Mouse (Mus musculus) ES-E14 (cell line): ENCODE results near the gene Ppm1l. TPM values are rescaled to one million over a fixed set of nuclear protein-coding genes. Genes with fewer than 3 reads are reported as not detected.

Experiments used
- DNase-seq: peaks from one replicate; pipeline ENCODE4 v3.0.0-alpha.2; 2013; ENCODE audit warnings: low read depth, low spot score
- H3K27ac ChIP-seq: 2 replicates; pipeline ENCODE4 v1.5.1; 2012; ENCODE audit warnings: low read depth, mild to moderate bottlenecking, low read length, moderate library complexity, mixed read lengths; ENCODE audit not compliant: poor library complexity, insufficient read depth, severe bottlenecking
- H3K36me3 ChIP-seq: 2 replicates; pipeline ENCODE4 v1.6.1; 2012; ENCODE audit warnings: mild to moderate bottlenecking, low read length, moderate library complexity, mixed read lengths; ENCODE audit not compliant: control insufficient read depth, poor library complexity, insufficient read depth, severe bottlenecking
- H3K4me1 ChIP-seq, 2 experiments: fragments of 150-350 bp in 1 of 2; sonication (generic) in 1 of 2; 2 replicates each; pipeline ENCODE4 v1.6.1; 2012; ENCODE audit warnings: low read length in 2 of 2, mild to moderate bottlenecking in 1 of 2, mixed read lengths in 1 of 2; ENCODE audit not compliant: control insufficient read depth in 2 of 2, insufficient read depth in 2 of 2, poor library complexity in 1 of 2
- H3K4me3 ChIP-seq, 2 experiments: fragments of 150-350 bp in 1 of 2; sonication (generic) in 1 of 2; 2 replicates each; pipeline ENCODE4 v1.5.1; 2012; ENCODE audit warnings: low read length in 2 of 2, low read depth in 1 of 2, mild to moderate bottlenecking in 1 of 2, mixed read lengths in 1 of 2; ENCODE audit not compliant: insufficient read depth in 1 of 2, poor library complexity in 1 of 2, severe bottlenecking in 1 of 2
- H3K9ac ChIP-seq: 2 replicates; pipeline ENCODE4 v1.6.1; 2012; ENCODE audit warnings: low read depth, mild to moderate bottlenecking, low read length, mixed read lengths; ENCODE audit not compliant: poor library complexity, insufficient read depth, severe bottlenecking
- H3K9me3 ChIP-seq: fragments of 150-350 bp; sonication (generic); 2 replicates; pipeline ENCODE4 v1.6.1; 2012; ENCODE audit warnings: low read depth, mild to moderate bottlenecking, low read length; ENCODE audit not compliant: control insufficient read depth, insufficient read depth
- CHD2 ChIP-seq: IDR thresholded peaks from 2 replicates; pipeline ENCODE4 v1.6.1; 2014; ENCODE audit warnings: mild to moderate bottlenecking, low read depth, low read length, inconsistent platforms
- HCFC1 ChIP-seq: IDR thresholded peaks from 2 replicates; pipeline ENCODE4 v1.6.1; 2012; ENCODE audit warnings: low read length, inconsistent platforms, borderline replicate concordance; ENCODE audit not compliant: insufficient read depth
- MAFK ChIP-seq: IDR thresholded peaks from 2 replicates; pipeline ENCODE4 v1.6.1; 2014; ENCODE audit warnings: mild to moderate bottlenecking, low read depth, low read length, inconsistent platforms; ENCODE audit not compliant: insufficient read depth
- ZC3H11A ChIP-seq: IDR thresholded peaks from 2 replicates; pipeline ENCODE4 v1.6.1; 2012; ENCODE audit warnings: low read depth, mild to moderate bottlenecking, inconsistent platforms, low read length, borderline replicate concordance
- ZNF384 ChIP-seq: IDR thresholded peaks from 2 replicates; pipeline ENCODE4 v1.6.1; 2012; ENCODE audit warnings: low read depth, low read length, inconsistent platforms
- in situ Hi-C, 2 experiments: fragments of 600-800 bp; cut with MboI; formaldehyde crosslinking; loops; one replicate each; pipeline ENCODE4 v1.15.1; 2025; ENCODE audit warnings: low sequenced_read_pairs in 2 of 2, inconsistent platforms in 1 of 2; ENCODE audit not compliant: unreplicated experiment in 2 of 2
- total RNA-seq: library from RNA; depleted of rRNA; stranded (reverse); fragments of 300-350 nt; gene quantifications from 2 replicates; pipeline ENCODE4 v1.2.3, GENCODE M21; 2012

Ppm1l gene
- total RNA-seq, 1 experiment, result 5.6 TPM

DNA sequence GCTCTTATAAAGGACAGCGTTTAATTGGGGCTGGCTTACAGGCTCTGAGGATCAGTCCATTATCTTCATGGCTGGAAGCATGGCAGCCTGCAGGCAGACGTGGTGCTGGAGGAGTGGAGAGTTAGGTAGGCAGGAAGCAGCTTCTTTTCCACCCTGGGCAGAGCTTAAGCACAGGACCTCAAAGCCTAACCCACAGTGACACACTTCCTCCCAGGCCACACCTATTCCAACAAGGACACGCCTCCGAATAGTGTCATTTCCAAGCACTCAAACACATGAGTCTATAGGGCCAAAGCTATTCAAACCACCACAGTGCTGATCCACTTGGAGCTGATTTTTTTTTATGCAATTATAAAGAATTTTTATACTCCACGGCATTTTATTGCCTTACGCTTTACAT is 82.7 kb downstream of the Ppm1l start:
- H3K27ac ChIP-seq, result no peak overlapping the region
- no peaks in the 10 kb centered on the region for H3K9me3 ChIP-seq
- H3K4me1 ChIP-seq, result peaks cover 0 to 2% of the 10 kb centered on the region in 2 experiments; a peak in 2 of 4 replicates
- no peak overlapping the region for H3K4me3 ChIP-seq
- no peak overlapping the region for H3K9ac ChIP-seq
- no peak for DNase-seq
- H3K36me3 ChIP-seq, result no peaks in the 10 kb centered on the region
- TF ChIP-seq HCFC1 (no peak), ZNF384 (no peak), MAFK (no peak), CHD2 (no peak), ZC3H11A (no peak)
- in situ Hi-C loops, result no loop called here

- H3K4me1 ChIP-seq, result peaks cover 0 to 6% of the 10 kb centered on the region in 2 experiments; a peak in 2 of 4 replicates
- no peak overlapping the region for H3K9ac ChIP-seq
- H3K4me3 ChIP-seq, result no peak overlapping the region
- DNase-seq, result no peak
- no peak overlapping the region for H3K27ac ChIP-seq
- no peaks in the 10 kb centered on the region for H3K9me3 ChIP-seq
- in situ Hi-C loops, result no loop called here
- H3K36me3 ChIP-seq, result no peaks in the 10 kb centered on the region
- TF ChIP-seq MAFK (no peak), HCFC1 (no peak), ZC3H11A (no peak), CHD2 (no peak), ZNF384 (no peak)
Measured at GRCm38 (mm10) chr3:69403196-69403595, 86.5 kb downstream of the Ppm1l start.

- H3K36me3 ChIP-seq, result no peaks in the 10 kb centered on the region
- H3K9ac ChIP-seq, result no peak overlapping the region
- TF ChIP-seq ZC3H11A (no peak), MAFK (no peak), HCFC1 (no peak), ZNF384 (no peak)
- no peak overlapping the region for H3K4me3 ChIP-seq
- peaks cover 0 to 6% of the 10 kb centered on the region in 2 experiments; a peak in 2 of 4 replicates for H3K4me1 ChIP-seq
- in situ Hi-C loops, result no loop called here
- H3K9me3 ChIP-seq, result no peaks in the 10 kb centered on the region
- H3K27ac ChIP-seq, result no peak overlapping the region
- DNase-seq, result no peak
Measured at GRCm38 (mm10) chr3:69406210-69406895, 89.7 kb downstream of the Ppm1l start.

- Histone ChIP-seq H3K27ac (no peak overlapping the region), H3K4me1 (peaks cover 0 to 6% of the 10 kb centered on the region in 2 experiments; a peak in 2 of 4 replicates), H3K9ac (no peak overlapping the region), H3K36me3 (no peaks in the 10 kb centered on the region), H3K4me3 (no peak overlapping the region), H3K9me3 (no peaks in the 10 kb centered on the region)
- no peak for DNase-seq
- in situ Hi-C loops, result no loop called here
- no peak for TF ChIP-seq MAFK
- no peak for TF ChIP-seq ZNF384
- no peak for TF ChIP-seq ZC3H11A
- TF ChIP-seq HCFC1, result no peak
- TF ChIP-seq CHD2, result no peak
Measured at GRCm38 (mm10) chr3:69408064-69408463, 91.4 kb downstream of the Ppm1l start.

GRCm38 (mm10) chr3:69416112-69416511 is 99.5 kb downstream of the Ppm1l start:
- no peaks in the 10 kb centered on the region for H3K36me3 ChIP-seq
- no peak for TF ChIP-seq HCFC1
- no peak for TF ChIP-seq ZC3H11A
- no peak for TF ChIP-seq ZNF384
- no peak for TF ChIP-seq MAFK
- no peak for TF ChIP-seq CHD2
- in situ Hi-C loops, result no loop called here
- H3K4me3 ChIP-seq, result no peak overlapping the region
- no peak overlapping the region for H3K9ac ChIP-seq
- H3K4me1 ChIP-seq, result no peaks in the 10 kb centered on the region; a peak in 1 of 4 replicates
- no peaks in the 10 kb centered on the region for H3K9me3 ChIP-seq
- DNase-seq, result no peak
- H3K27ac ChIP-seq, result no peak overlapping the region
